Mouse (Mus musculus): ENCODE measurements around the gene Golm1. TPM values are rescaled to one million over a fixed set of nuclear protein-coding genes. Genes with fewer than 3 reads are reported as not detected.
"Not testable (repeated sequence)": the region's sequence is repeated elsewhere in the genome, so short reads cannot be mapped to it uniquely, and the experiment has no call there.

Gene Golm1
- 27.5 and 46.0 TPM in 2 replicates for polyA plus RNA-seq (2014; fragmentation: Nextera tagmentation; extraction: Ambion mirVana)

DNA sequence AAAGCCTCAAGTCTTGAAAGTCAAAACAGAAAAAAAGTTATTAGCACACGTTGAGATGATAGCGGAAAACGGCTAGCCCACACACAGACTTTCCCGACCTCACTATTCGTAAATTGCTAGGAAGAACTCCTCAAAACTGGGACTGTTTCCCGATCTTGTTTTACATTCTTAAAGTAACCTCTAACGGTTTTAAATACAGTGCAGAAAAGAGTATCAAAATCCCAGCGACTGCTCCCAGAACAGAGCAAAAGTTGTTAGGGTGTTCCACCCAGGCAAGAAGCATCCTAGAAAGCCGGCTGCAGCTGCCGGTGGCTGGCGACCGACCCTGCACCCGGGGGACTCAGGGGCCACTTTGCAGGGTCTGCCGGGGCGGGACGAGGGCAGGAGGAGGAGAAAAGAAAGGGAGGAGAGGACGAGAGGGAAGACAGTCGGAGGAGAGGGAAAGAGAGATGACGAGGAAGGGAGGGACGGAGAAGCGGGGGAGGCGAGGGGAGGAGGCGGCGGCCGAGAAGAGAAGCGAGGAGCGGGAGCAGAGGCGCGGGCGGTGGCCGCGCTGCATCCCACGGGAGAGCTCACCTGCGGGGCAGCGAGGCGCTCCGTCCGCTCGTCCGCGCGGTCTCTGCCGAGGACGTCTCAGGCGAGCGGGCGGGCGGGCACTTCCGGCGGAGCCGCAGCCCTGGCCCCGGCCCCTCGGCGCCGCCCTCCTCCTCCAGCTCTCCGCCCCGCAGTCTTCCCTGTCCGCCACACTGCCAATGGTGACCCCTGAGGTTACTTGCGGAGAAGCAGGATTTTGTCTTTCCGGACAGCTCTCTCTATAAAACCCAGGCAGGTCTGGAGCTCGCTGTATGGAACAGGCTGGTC, at the start of gene Golm1:
Golm1 (minus strand) TSS at position 661 of the 861 bp plus-strand sequence.
- Histone ChIP-seq H3K4me3 (replicated peaks; ENCODE audit: low read depth, low read length) (peak within 1 kb of the TSS; percentile 75), H3K27me3 (ENCODE audit: control insufficient read depth, insufficient read depth, low read length) (no peaks in the 10 kb centered on the region), H3K9me3 (ENCODE audit: control insufficient read depth, low read length) (no peaks in the 10 kb centered on the region), H3K36me3 (ENCODE audit: control insufficient read depth, insufficient read depth, low read length) (no peaks in the 10 kb centered on the region), H3K4me1 (ENCODE audit: control insufficient read depth, insufficient read depth, low read length) (peaks cover 12% of the 10 kb centered on the region), H3K4me2 (ENCODE audit: low read length) (peak within 1 kb of the TSS; percentile 73), H3K27ac (replicated peaks; ENCODE audit: low read depth, low read length) (peak within 1 kb of the TSS; percentile 87), H3K9ac (replicated peaks; ENCODE audit: low read length) (peak within 1 kb of the TSS; percentile 75)
- ATAC-seq (ENCODE audit: low FRiP score, low TSS enrichment): peak; percentile 83
- peak; percentile 79 for DNase-seq
- under 1% methylated on average over 60 of the region's 61 CpGs for WGBS

DNA sequence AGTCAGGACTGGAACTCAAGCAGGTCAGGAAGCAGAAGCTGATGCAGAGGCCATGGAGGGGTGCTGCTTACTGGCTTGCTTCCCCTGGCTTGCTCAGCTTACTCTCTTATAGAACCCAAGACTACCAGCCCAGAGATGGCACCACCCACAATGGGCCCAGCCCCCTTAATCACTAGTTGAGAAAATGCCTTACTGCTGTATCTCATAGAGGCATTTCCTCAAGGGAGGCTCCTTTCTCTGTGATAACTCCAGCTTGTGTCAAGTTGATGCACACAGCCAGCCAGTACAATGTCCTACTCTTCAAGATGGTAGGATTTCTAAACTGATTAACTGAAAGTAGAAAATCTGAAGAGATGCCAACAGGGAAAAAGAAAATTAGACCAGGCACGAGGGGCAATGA, 46.5 kb upstream of the Golm1 start:
- not testable (repeated sequence) for ATAC-seq (ENCODE audit: low FRiP score, low TSS enrichment); H3K9me3 ChIP-seq (ENCODE audit: control insufficient read depth, low read length); H3K36me3 ChIP-seq (ENCODE audit: control insufficient read depth, insufficient read depth, low read length); H3K27me3 ChIP-seq (ENCODE audit: control insufficient read depth, insufficient read depth, low read length); H3K9ac ChIP-seq (replicated peaks; ENCODE audit: low read length); DNase-seq; H3K4me1 ChIP-seq (ENCODE audit: control insufficient read depth, insufficient read depth, low read length); H3K4me3 ChIP-seq (replicated peaks; ENCODE audit: low read depth, low read length); H3K4me2 ChIP-seq (ENCODE audit: low read length); H3K27ac ChIP-seq (replicated peaks; ENCODE audit: low read depth, low read length)
- 79% methylated on average over 1 of the region's 1 CpGs for WGBS

DNA sequence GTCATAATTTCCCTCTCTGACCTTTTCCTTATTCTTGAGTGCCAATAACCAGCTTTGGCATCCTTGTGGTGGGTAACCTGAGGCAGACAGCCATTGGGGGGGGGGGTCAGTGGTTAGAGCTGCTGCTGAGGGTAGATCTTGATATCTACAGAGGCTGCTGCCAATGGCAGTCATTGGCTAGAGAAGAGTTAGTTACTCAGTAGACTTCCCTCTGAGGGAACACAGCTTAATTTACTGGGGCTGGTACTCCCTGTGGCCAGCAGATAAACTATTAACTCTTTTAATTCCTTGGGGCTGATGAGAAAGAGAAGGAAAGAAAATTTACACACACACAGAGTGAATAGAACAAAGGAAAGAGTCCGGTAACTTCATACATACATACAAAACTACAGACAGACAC, 43.9 kb upstream of the Golm1 start:
- H3K36me3 ChIP-seq (ENCODE audit: control insufficient read depth, insufficient read depth, low read length): no peaks in the 10 kb centered on the region
- no peak overlapping the region for H3K4me3 ChIP-seq (replicated peaks; ENCODE audit: low read depth, low read length)
- H3K4me2 ChIP-seq (ENCODE audit: low read length): no peak overlapping the region
- H3K9me3 ChIP-seq (ENCODE audit: control insufficient read depth, low read length): no peaks in the 10 kb centered on the region
- 100% methylated on average over 1 of the region's 1 CpGs for whole genome bisulfite sequencing
- no peaks in the 10 kb centered on the region for H3K27me3 ChIP-seq (ENCODE audit: control insufficient read depth, insufficient read depth, low read length)
- H3K27ac ChIP-seq (replicated peaks; ENCODE audit: low read depth, low read length): no peak overlapping the region
- no peak for DNase-seq
- no peak for ATAC-seq (ENCODE audit: low FRiP score, low TSS enrichment)
- H3K9ac ChIP-seq (replicated peaks; ENCODE audit: low read length): no peak overlapping the region
- H3K4me1 ChIP-seq (ENCODE audit: control insufficient read depth, insufficient read depth, low read length): no peaks in the 10 kb centered on the region

DNA sequence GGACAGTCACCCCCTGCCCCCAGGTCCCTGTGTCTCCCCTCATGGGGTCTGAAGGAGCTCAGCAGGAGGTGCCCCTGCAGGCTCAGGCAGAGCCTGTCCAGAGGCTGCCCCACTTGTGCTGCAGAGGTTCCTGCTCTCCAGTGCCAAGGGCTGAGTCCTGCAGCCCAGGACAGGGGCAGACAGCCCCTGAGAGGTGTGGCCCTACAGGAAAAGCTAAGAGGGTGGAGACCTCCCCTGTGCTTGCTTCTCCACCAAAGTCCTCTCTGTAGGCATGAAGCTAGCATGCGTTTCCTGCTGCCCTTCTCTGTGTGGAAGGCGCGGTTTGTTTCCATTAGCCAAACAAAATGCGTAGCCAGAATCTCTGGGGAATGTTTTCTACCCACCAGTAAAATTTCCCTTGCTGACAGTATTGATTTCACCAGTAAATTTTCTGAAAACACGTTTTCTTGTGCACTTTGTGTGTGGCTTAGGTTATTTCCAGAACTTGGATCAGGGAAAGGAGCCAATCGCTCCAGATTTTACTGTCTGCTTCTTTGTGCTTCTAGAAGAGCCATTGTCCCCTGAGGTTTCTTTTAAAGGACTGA, 43.3 kb upstream of the Golm1 start:
- DNase-seq: peak; percentile 8
- H3K36me3 ChIP-seq (ENCODE audit: control insufficient read depth, insufficient read depth, low read length); H3K4me2 ChIP-seq (ENCODE audit: low read length); H3K27me3 ChIP-seq (ENCODE audit: control insufficient read depth, insufficient read depth, low read length); H3K4me3 ChIP-seq (replicated peaks; ENCODE audit: low read depth, low read length); H3K9ac ChIP-seq (replicated peaks; ENCODE audit: low read length); H3K4me1 ChIP-seq (ENCODE audit: control insufficient read depth, insufficient read depth, low read length); H3K27ac ChIP-seq (replicated peaks; ENCODE audit: low read depth, low read length); H3K9me3 ChIP-seq (ENCODE audit: control insufficient read depth, low read length); ATAC-seq (ENCODE audit: low FRiP score, low TSS enrichment): not testable (repeated sequence)
- WGBS: 49% methylated on average over 6 of the region's 6 CpGs

DNA sequence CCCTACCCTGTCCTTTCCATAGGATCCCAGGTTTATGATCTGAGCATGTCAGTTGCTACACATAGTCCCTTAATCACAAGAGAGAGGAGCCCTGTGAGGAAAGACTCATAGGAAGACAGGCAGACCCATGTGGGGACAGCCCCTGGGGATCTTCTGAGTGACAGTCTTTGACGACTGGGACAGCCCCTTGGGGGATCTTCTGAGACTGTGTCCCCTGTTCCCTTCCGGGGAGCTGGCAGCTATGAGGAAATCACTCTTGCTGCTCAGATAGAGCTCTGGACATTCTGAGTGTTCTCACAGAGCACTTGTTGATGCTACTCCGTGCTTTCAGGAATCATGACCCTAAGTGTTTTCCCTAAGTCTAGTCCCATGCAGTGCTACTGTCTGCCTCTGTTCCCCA, 38.1 kb upstream of the Golm1 start:
- no peaks in the 10 kb centered on the region for H3K36me3 ChIP-seq (ENCODE audit: control insufficient read depth, insufficient read depth, low read length)
- no peak overlapping the region for H3K4me2 ChIP-seq (ENCODE audit: low read length)
- H3K27ac ChIP-seq (replicated peaks; ENCODE audit: low read depth, low read length): no peak overlapping the region
- ATAC-seq (ENCODE audit: low FRiP score, low TSS enrichment) (no peak), DNase-seq (no peak)
- H3K4me3 ChIP-seq (replicated peaks; ENCODE audit: low read depth, low read length): no peak overlapping the region
- H3K9me3 ChIP-seq (ENCODE audit: control insufficient read depth, low read length): no peaks in the 10 kb centered on the region
- H3K9ac ChIP-seq (replicated peaks; ENCODE audit: low read length): no peak overlapping the region
- no peaks in the 10 kb centered on the region for H3K27me3 ChIP-seq (ENCODE audit: control insufficient read depth, insufficient read depth, low read length)
- 49% methylated on average over 3 of the region's 3 CpGs for WGBS
- no peaks in the 10 kb centered on the region for H3K4me1 ChIP-seq (ENCODE audit: control insufficient read depth, insufficient read depth, low read length)

DNA sequence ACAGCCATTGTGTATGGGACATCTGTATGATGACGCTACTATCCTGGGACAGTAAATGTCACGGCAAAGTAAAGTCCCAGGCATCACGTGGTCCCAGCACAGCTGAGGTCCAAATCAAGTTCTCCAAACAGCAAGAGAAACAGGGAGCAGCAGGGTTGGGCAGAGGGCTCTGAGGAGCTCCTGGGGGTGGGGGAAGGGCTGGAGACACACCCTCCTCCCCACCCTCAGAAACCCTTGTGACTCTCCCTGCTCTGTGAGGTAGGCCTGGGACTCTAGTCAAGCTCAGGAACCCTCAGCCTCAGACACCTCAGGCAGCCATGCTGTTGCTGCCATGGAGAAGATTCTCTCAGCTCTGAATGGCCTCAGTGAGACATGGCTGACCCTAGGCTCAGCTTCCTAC, 36.4 kb upstream of the Golm1 start, which contains the start of gene Spata31d1b:
Spata31d1b (plus strand) TSS at position 301 of the 400 bp plus-strand sequence.
- H3K9me3 ChIP-seq (ENCODE audit: control insufficient read depth, low read length); H3K9ac ChIP-seq (replicated peaks; ENCODE audit: low read length); ATAC-seq (ENCODE audit: low FRiP score, low TSS enrichment); DNase-seq; H3K4me1 ChIP-seq (ENCODE audit: control insufficient read depth, insufficient read depth, low read length); H3K4me3 ChIP-seq (replicated peaks; ENCODE audit: low read depth, low read length); H3K4me2 ChIP-seq (ENCODE audit: low read length); H3K27me3 ChIP-seq (ENCODE audit: control insufficient read depth, insufficient read depth, low read length); H3K36me3 ChIP-seq (ENCODE audit: control insufficient read depth, insufficient read depth, low read length); H3K27ac ChIP-seq (replicated peaks; ENCODE audit: low read depth, low read length): not testable (repeated sequence)
- 68% methylated on average over 3 of the region's 3 CpGs for WGBS

DNA sequence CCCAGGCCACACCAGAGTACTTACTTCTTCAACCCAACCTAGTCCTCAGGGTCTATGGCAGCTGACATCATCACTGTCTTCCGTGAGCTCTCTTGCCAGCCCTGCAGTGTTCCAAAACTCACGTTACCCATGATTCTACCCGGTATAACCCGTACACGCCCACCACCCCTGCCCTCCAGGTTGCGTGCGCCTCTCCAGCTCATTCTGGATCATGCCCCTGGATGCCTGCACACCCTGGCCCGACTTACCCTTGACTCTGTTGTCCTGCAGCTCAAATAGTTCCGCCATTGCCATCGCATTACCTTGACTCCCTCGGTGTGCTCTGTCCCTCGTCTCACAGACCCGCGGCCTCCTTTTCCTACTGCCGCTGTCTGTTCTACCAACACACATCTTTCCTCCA, 34.6 kb upstream of the Golm1 start, which contains the start of gene Spata31d1a:
Spata31d1a (minus strand) TSS at position 101 of the 400 bp plus-strand sequence.
- Histone ChIP-seq H3K4me3 (replicated peaks; ENCODE audit: low read depth, low read length) (no peak within 1 kb of the TSS), H3K27ac (replicated peaks; ENCODE audit: low read depth, low read length) (no peak within 1 kb of the TSS), H3K9me3 (ENCODE audit: control insufficient read depth, low read length) (no peaks in the 10 kb centered on the region), H3K9ac (replicated peaks; ENCODE audit: low read length) (no peak within 1 kb of the TSS), H3K27me3 (ENCODE audit: control insufficient read depth, insufficient read depth, low read length) (no peaks in the 10 kb centered on the region), H3K4me2 (ENCODE audit: low read length) (no peak within 1 kb of the TSS), H3K36me3 (ENCODE audit: control insufficient read depth, insufficient read depth, low read length) (no peaks in the 10 kb centered on the region), H3K4me1 (ENCODE audit: control insufficient read depth, insufficient read depth, low read length) (no peaks in the 10 kb centered on the region)
- WGBS: 91% methylated on average over 15 of the region's 15 CpGs
- ATAC-seq (ENCODE audit: low FRiP score, low TSS enrichment) (no peak), DNase-seq (no peak)

DNA sequence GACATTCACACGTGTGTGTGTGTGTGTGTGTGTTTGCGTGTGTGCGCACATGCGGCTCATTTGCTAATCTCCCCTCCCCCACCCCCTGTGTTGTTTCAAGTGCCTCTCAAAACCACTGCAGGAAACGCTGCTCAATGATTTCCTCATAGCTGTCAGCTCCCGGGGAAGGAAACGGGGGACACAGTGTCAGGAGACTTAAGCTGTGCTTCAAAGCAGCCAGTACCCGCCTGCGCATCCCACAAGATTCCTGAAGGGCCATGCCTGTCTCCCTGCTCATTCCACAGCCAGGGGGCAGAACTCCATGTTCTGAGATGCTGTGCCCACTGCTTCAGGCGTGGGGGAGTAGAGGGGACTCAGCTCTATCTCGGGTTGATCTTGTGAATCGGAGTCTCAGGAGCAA, 29.0 kb upstream of the Golm1 start:
- 57% methylated on average over 12 of the region's 12 CpGs for WGBS
- no peak for ATAC-seq (ENCODE audit: low FRiP score, low TSS enrichment)
- Histone ChIP-seq H3K4me3 (replicated peaks; ENCODE audit: low read depth, low read length) (no peak overlapping the region), H3K36me3 (ENCODE audit: control insufficient read depth, insufficient read depth, low read length) (no peaks in the 10 kb centered on the region), H3K9me3 (ENCODE audit: control insufficient read depth, low read length) (no peaks in the 10 kb centered on the region), H3K27me3 (ENCODE audit: control insufficient read depth, insufficient read depth, low read length) (no peaks in the 10 kb centered on the region), H3K4me2 (ENCODE audit: low read length) (no peak overlapping the region), H3K9ac (replicated peaks; ENCODE audit: low read length) (no peak overlapping the region), H3K27ac (replicated peaks; ENCODE audit: low read depth, low read length) (no peak overlapping the region), H3K4me1 (ENCODE audit: control insufficient read depth, insufficient read depth, low read length) (no peaks in the 10 kb centered on the region)
- DNase-seq: peak; percentile 57

DNA sequence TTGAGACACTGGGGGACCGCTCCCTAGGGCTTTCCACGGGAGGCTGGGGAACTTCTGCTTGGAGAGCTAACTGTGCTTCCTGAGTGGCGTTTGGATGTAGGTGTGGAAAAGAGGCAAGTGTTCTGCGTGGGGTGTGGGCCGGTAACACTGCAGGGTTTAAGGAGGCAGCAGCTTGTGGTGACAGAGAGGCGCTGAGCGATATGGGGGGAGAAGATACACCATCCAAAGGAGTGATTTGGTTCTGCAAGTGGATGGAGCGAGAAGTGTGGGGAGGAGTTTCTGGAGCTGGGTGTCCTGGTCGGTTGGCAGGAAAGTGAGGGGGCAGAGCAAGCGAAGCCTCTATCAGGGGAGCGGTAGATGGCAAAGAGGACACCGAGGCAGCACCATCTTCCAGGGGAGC, 27.9 kb upstream of the Golm1 start:
- Histone ChIP-seq H3K4me2 (ENCODE audit: low read length) (no peak overlapping the region), H3K36me3 (ENCODE audit: control insufficient read depth, insufficient read depth, low read length) (no peaks in the 10 kb centered on the region), H3K9ac (replicated peaks; ENCODE audit: low read length) (no peak overlapping the region), H3K27me3 (ENCODE audit: control insufficient read depth, insufficient read depth, low read length) (no peaks in the 10 kb centered on the region), H3K27ac (replicated peaks; ENCODE audit: low read depth, low read length) (no peak overlapping the region), H3K4me1 (ENCODE audit: control insufficient read depth, insufficient read depth, low read length) (no peaks in the 10 kb centered on the region), H3K4me3 (replicated peaks; ENCODE audit: low read depth, low read length) (no peak overlapping the region), H3K9me3 (ENCODE audit: control insufficient read depth, low read length) (no peaks in the 10 kb centered on the region)
- DNase-seq: no peak
- no peak for ATAC-seq (ENCODE audit: low FRiP score, low TSS enrichment)
- WGBS: 86% methylated on average over 12 of the region's 12 CpGs
